Mouse (Mus musculus): ENCODE measurements around the gene Tcf12. TPM values are rescaled to one million over a fixed set of nuclear protein-coding genes. Genes with fewer than 3 reads are reported as not detected.

The Tcf12 gene
- total RNA-seq, 1 experiment from 2014 or later, result 33.0 TPM

Other genes starting within 250 kb of the Tcf12 start
- 35.3 to 65.8 TPM (median 39.4 TPM) in 3 replicates for gene Zfp280d, start 163.0 kb upstream of the Tcf12 start, total RNA-seq (2017)